Mouse (Mus musculus): ENCODE measurements around the gene Oxsr1. TPM values are rescaled to one million over a fixed set of nuclear protein-coding genes. Genes with fewer than 3 reads are reported as not detected.
"Not testable (repeated sequence)": the region's sequence is repeated elsewhere in the genome, so short reads cannot be mapped to it uniquely, and the experiment has no call there.

Gene Oxsr1
- polyA plus RNA-seq, 1 experiment from 2014 or later: 17.6 TPM

DNA sequence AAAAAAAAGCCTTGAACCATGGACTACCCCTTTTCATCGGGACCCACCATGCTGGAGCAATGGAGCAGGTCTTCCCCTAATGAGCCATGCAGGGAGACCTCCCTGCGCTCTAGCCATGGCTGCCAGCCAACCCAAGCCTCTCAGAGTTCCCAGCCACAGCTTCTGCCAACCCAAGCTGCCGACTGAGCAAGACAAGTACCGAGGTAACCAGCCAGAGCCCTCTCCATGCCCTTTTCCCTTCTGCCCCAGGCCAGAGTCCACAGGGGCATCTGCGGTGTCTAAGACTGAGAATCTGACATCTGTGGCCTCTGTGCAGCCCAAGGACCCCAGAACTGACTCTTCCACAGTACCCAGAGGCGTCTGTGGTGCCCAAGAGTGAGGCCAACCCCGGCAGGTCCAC is 45.9 kb downstream of the Oxsr1 start:
- DNase-seq (ENCODE audit: low spot score): no peak
- H3K27ac ChIP-seq (ENCODE audit: low read depth): no peak overlapping the region
- no peak overlapping the region for H3K4me2 ChIP-seq (ENCODE audit: low read length)
- no peaks in the 10 kb centered on the region for H3K9me3 ChIP-seq (ENCODE audit: control insufficient read depth, low read length)
- peaks cover 11% of the 10 kb centered on the region; the same call in 1 of the 2 replicates for H3K36me3 ChIP-seq (ENCODE audit: control insufficient read depth, insufficient read depth, low read length)
- WGBS: 76% methylated on average over 7 of the region's 7 CpGs
- no peaks in the 10 kb centered on the region for H3K4me1 ChIP-seq (replicated peaks; ENCODE audit: control insufficient read depth, insufficient read depth, low read length)
- no peak overlapping the region for H3K9ac ChIP-seq (ENCODE audit: low read length)
- H3K4me3 ChIP-seq (ENCODE audit: low read depth, low read length): no peak overlapping the region
- ATAC-seq (replicated peaks; ENCODE audit: low FRiP score, low TSS enrichment, low read depth): no peak
- no peaks in the 10 kb centered on the region for H3K27me3 ChIP-seq (replicated peaks; ENCODE audit: control insufficient read depth, insufficient read depth, low read length)

- H3K9me3 ChIP-seq (ENCODE audit: control insufficient read depth, low read length); H3K4me3 ChIP-seq (ENCODE audit: low read depth, low read length); ATAC-seq (replicated peaks; ENCODE audit: low FRiP score, low TSS enrichment, low read depth); H3K27me3 ChIP-seq (replicated peaks; ENCODE audit: control insufficient read depth, insufficient read depth, low read length); H3K36me3 ChIP-seq (ENCODE audit: control insufficient read depth, insufficient read depth, low read length); H3K4me2 ChIP-seq (ENCODE audit: low read length); H3K27ac ChIP-seq (ENCODE audit: low read depth); DNase-seq (ENCODE audit: low spot score); H3K4me1 ChIP-seq (replicated peaks; ENCODE audit: control insufficient read depth, insufficient read depth, low read length); H3K9ac ChIP-seq (ENCODE audit: low read length): not testable (repeated sequence)
- 96% methylated on average over 5 of the region's 5 CpGs for WGBS
Measured at GRCm38 (mm10) chr9:119274814-119275213, 47.4 kb downstream of the Oxsr1 start.

- H3K4me3 ChIP-seq (ENCODE audit: low read depth, low read length): no peak overlapping the region
- ATAC-seq (replicated peaks; ENCODE audit: low FRiP score, low TSS enrichment, low read depth): no peak
- no peak overlapping the region for H3K4me2 ChIP-seq (ENCODE audit: low read length)
- no peaks in the 10 kb centered on the region for H3K27me3 ChIP-seq (replicated peaks; ENCODE audit: control insufficient read depth, insufficient read depth, low read length)
- H3K9ac ChIP-seq (ENCODE audit: low read length): no peak overlapping the region
- peaks cover 23% of the 10 kb centered on the region for H3K36me3 ChIP-seq (ENCODE audit: control insufficient read depth, insufficient read depth, low read length)
- no peaks in the 10 kb centered on the region for H3K4me1 ChIP-seq (replicated peaks; ENCODE audit: control insufficient read depth, insufficient read depth, low read length)
- WGBS: 74% methylated on average over 4 of the region's 4 CpGs
- no peak for DNase-seq (ENCODE audit: low spot score)
- H3K9me3 ChIP-seq (ENCODE audit: control insufficient read depth, low read length): no peaks in the 10 kb centered on the region
- no peak overlapping the region for H3K27ac ChIP-seq (ENCODE audit: low read depth)
Measured at GRCm38 (mm10) chr9:119271496-119271895, 50.7 kb downstream of the Oxsr1 start.

GRCm38 (mm10) chr9:119268588-119269145 is 53.6 kb downstream of the Oxsr1 start:
- Histone ChIP-seq H3K27ac (ENCODE audit: low read depth) (no peak overlapping the region), H3K4me2 (ENCODE audit: low read length) (no peak overlapping the region), H3K9me3 (ENCODE audit: control insufficient read depth, low read length) (no peaks in the 10 kb centered on the region), H3K4me1 (replicated peaks; ENCODE audit: control insufficient read depth, insufficient read depth, low read length) (no peaks in the 10 kb centered on the region), H3K4me3 (ENCODE audit: low read depth, low read length) (no peak overlapping the region), H3K9ac (ENCODE audit: low read length) (no peak overlapping the region), H3K27me3 (replicated peaks; ENCODE audit: control insufficient read depth, insufficient read depth, low read length) (no peaks in the 10 kb centered on the region), H3K36me3 (ENCODE audit: control insufficient read depth, insufficient read depth, low read length) (peaks cover 43% of the 10 kb centered on the region)
- DNase-seq (ENCODE audit: low spot score): no peak
- no peak for ATAC-seq (replicated peaks; ENCODE audit: low FRiP score, low TSS enrichment, low read depth)
- WGBS: 92% methylated on average over 11 of the region's 11 CpGs

DNA sequence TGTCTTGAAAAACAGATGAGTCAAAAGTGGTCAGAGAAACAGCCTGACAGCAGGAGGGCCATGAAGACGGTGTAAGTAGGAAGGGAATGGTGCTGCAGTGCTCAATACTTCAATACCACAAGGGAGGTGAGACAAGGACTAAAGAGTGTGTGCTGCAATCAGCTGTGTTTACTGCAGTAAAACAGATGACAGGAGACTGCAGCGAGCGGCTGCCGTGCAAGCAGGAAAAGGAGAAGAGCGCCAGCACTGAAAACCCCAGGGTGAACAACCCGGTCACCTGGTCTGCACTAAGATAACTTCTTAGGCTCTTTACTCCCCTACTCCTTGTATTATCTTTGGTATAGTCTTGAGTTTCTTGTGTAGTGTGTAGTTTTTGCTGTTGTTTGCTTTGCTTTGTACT is 54.1 kb downstream of the Oxsr1 start:
- Histone ChIP-seq H3K27ac (ENCODE audit: low read depth) (no peak overlapping the region), H3K9me3 (ENCODE audit: control insufficient read depth, low read length) (no peaks in the 10 kb centered on the region), H3K4me3 (ENCODE audit: low read depth, low read length) (no peak overlapping the region), H3K4me2 (ENCODE audit: low read length) (no peak overlapping the region), H3K27me3 (replicated peaks; ENCODE audit: control insufficient read depth, insufficient read depth, low read length) (no peaks in the 10 kb centered on the region), H3K36me3 (ENCODE audit: control insufficient read depth, insufficient read depth, low read length) (peaks cover 46% of the 10 kb centered on the region), H3K4me1 (replicated peaks; ENCODE audit: control insufficient read depth, insufficient read depth, low read length) (no peaks in the 10 kb centered on the region), H3K9ac (ENCODE audit: low read length) (no peak overlapping the region)
- DNase-seq (ENCODE audit: low spot score) (no peak), ATAC-seq (replicated peaks; ENCODE audit: low FRiP score, low TSS enrichment, low read depth) (no peak)
- WGBS: 72% methylated on average over 6 of the region's 6 CpGs

GRCm38 (mm10) chr9:119266121-119266395 is 56.2 kb downstream of the Oxsr1 start:
- H3K4me1 ChIP-seq (replicated peaks; ENCODE audit: control insufficient read depth, insufficient read depth, low read length); H3K9me3 ChIP-seq (ENCODE audit: control insufficient read depth, low read length); H3K4me3 ChIP-seq (ENCODE audit: low read depth, low read length); H3K4me2 ChIP-seq (ENCODE audit: low read length); H3K27me3 ChIP-seq (replicated peaks; ENCODE audit: control insufficient read depth, insufficient read depth, low read length); H3K27ac ChIP-seq (ENCODE audit: low read depth); ATAC-seq (replicated peaks; ENCODE audit: low FRiP score, low TSS enrichment, low read depth); H3K9ac ChIP-seq (ENCODE audit: low read length); DNase-seq (ENCODE audit: low spot score): not testable (repeated sequence)
- WGBS: 93% methylated on average over 5 of the region's 5 CpGs
- peaks cover 57% of the 10 kb centered on the region for H3K36me3 ChIP-seq (ENCODE audit: control insufficient read depth, insufficient read depth, low read length)

DNA sequence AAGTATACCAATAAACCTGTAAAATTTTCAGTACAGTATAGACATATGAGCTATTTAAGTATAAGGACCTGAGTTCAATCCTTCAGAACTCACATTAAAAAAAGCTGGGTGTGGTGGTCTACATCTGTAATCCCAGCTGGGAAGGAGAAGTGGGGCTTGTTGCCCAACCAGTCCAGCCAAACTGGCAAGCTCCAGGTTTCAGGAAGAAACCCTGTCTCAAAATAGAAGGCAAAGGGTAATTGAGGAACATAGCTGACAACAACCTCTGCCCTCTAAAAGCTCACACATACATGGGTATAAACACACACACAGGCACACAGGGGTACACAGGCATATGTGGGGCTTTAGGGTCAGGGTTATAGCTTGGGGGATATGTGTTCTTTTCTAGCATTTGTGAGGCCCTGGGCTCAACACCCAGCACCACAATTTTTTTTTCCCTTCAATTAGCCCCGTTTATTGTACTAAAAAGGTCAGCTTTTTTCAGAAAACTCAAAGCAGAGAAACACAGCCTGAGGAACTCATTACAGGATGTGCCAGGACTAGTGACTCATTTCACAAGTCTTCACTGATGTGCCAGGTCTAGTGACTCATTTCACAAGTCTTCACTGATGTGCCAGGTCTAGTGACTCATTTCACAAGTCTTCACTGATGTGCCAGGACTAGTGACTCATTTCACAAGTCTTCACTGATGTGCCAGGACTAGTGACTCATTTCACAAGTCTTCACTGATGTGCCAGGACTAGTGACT is 56.7 kb downstream of the Oxsr1 start:
- DNase-seq (ENCODE audit: low spot score); H3K4me3 ChIP-seq (ENCODE audit: low read depth, low read length); H3K9ac ChIP-seq (ENCODE audit: low read length); H3K27ac ChIP-seq (ENCODE audit: low read depth); H3K9me3 ChIP-seq (ENCODE audit: control insufficient read depth, low read length); H3K4me1 ChIP-seq (replicated peaks; ENCODE audit: control insufficient read depth, insufficient read depth, low read length); ATAC-seq (replicated peaks; ENCODE audit: low FRiP score, low TSS enrichment, low read depth); H3K27me3 ChIP-seq (replicated peaks; ENCODE audit: control insufficient read depth, insufficient read depth, low read length); H3K4me2 ChIP-seq (ENCODE audit: low read length): not testable (repeated sequence)
- 90% methylated on average over 1 of the region's 1 CpGs for WGBS
- peaks cover 61% of the 10 kb centered on the region for H3K36me3 ChIP-seq (ENCODE audit: control insufficient read depth, insufficient read depth, low read length)

GRCm38 (mm10) chr9:119263067-119263466 is 59.2 kb downstream of the Oxsr1 start:
- DNase-seq (ENCODE audit: low spot score): no peak
- no peak overlapping the region for H3K9ac ChIP-seq (ENCODE audit: low read length)

DNA sequence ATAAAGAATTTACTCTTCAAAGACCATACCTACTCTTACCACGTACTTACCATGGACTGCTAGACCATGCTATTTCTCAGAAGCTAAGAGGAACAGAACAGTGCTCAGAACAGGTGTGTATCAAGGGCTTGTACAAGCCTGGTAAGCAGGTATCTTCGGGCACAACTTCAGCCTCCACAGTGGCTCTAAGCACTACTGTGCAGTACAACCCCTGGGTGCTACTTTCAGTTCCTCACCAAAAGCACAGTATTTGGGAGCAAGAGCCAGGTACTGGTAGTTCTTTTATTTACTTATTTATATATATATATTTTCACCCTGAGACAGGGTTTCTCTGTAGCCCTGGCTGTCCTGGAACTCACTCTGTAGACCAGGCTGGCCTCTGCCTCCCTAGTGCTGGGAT is 61.4 kb downstream of the Oxsr1 start:
- Histone ChIP-seq H3K27me3 (replicated peaks; ENCODE audit: control insufficient read depth, insufficient read depth, low read length) (no peaks in the 10 kb centered on the region), H3K9me3 (ENCODE audit: control insufficient read depth, low read length) (no peaks in the 10 kb centered on the region), H3K36me3 (ENCODE audit: control insufficient read depth, insufficient read depth, low read length) (peaks cover 76% of the 10 kb centered on the region), H3K4me2 (ENCODE audit: low read length) (no peak overlapping the region), H3K27ac (ENCODE audit: low read depth) (no peak overlapping the region), H3K9ac (ENCODE audit: low read length) (no peak overlapping the region), H3K4me3 (ENCODE audit: low read depth, low read length) (no peak overlapping the region), H3K4me1 (replicated peaks; ENCODE audit: control insufficient read depth, insufficient read depth, low read length) (no peaks in the 10 kb centered on the region)
- 96% methylated on average over 2 of the region's 2 CpGs for WGBS
- no peak for ATAC-seq (replicated peaks; ENCODE audit: low FRiP score, low TSS enrichment, low read depth)
- no peak for DNase-seq (ENCODE audit: low spot score)

More at GRCm38 (mm10) chr9:119263067-119263466, 59.2 kb downstream of the Oxsr1 start:
- no peak for ATAC-seq (replicated peaks; ENCODE audit: low FRiP score, low TSS enrichment, low read depth)
- Histone ChIP-seq H3K4me2 (ENCODE audit: low read length) (no peak overlapping the region), H3K4me1 (replicated peaks; ENCODE audit: control insufficient read depth, insufficient read depth, low read length) (no peaks in the 10 kb centered on the region), H3K9me3 (ENCODE audit: control insufficient read depth, low read length) (no peaks in the 10 kb centered on the region), H3K27ac (ENCODE audit: low read depth) (no peak overlapping the region), H3K4me3 (ENCODE audit: low read depth, low read length) (no peak overlapping the region), H3K27me3 (replicated peaks; ENCODE audit: control insufficient read depth, insufficient read depth, low read length) (no peaks in the 10 kb centered on the region), H3K36me3 (ENCODE audit: control insufficient read depth, insufficient read depth, low read length) (peaks cover 75% of the 10 kb centered on the region)
- WGBS: 92% methylated on average over 4 of the region's 4 CpGs

Data from intestine, embryonic 14.5 days (tissue).